Mouse (Mus musculus) lung, postnatal 25 days (tissue): ENCODE measurements at regions not wholly inside any gene's neighbourhood (a gene's known extent, or its start where the extent isn't known, plus 50 kb on each side); places are given as distances from the start of the nearest gene placed in this dataset.
"Not testable (repeated sequence)": the region's sequence is repeated elsewhere in the genome, so short reads cannot be mapped to it uniquely, and the experiment has no call there.

Experiments
- DNase-seq: peaks from one replicate; pipeline ENCODE4 v3.0.0; 2022; ENCODE audit warnings: low spot score

GRCm38 (mm10) chr9:9342456-9343185 is 103.7 kb upstream of the Arhgap42 start:
- no peak for DNase-seq

DNA sequence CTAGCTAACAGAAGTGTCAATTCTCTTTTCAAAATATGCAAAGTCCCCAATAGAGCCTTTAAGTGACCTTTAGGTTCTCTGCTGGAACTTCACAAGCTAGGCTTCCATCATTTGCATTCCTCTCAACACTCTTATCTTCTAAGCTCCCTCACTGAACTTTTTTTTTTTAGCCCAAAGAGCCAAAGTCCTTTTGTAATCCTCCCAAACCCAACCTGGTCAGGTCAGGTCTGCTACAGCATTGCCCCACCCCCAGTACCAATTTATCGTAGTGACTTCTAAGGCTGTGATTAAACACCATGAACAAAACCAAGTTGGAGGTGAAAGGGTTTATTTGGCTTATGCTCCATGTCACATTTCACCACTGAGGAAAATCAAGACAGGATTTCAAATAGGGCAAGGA is 79.7 kb upstream of the Arhgap42 start:
- DNase-seq: no peak

- no peak for DNase-seq
Measured at GRCm38 (mm10) chr9:9316021-9316420, 77.1 kb upstream of the Arhgap42 start.

- DNase-seq: no peak
Measured at GRCm38 (mm10) chr9:9312274-9312673, 73.4 kb upstream of the Arhgap42 start.

DNA sequence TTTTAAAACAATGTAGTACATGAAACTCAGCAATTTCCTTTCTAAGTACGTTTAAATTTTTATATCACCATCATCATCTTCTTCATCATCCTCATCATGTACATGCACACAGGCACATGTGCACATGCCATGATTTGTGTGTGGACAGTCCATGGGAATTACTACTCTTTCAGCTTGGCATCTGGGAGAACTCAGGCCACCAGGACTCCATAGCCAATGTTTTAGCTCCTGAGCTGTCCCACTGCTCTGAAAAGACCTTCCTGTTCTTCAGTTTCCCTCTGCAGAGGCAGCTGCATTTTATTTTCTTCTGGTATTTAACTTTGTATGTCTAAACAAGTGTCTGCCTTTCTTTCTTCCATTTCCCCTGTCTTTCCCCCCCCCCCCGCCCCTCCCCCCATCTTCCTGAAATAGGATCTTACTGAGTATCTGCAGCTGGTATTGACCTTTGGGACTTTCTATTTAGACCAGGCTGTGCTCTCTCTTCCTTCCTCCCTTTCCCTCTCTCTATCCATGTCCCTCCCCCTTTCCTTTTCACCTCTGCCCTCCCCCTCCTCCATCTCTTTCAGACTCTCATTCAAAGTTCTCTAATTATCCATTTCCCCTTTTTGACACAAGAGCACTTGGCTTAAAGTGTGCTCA is 72.8 kb upstream of the Arhgap42 start:
- DNase-seq: no peak

DNA sequence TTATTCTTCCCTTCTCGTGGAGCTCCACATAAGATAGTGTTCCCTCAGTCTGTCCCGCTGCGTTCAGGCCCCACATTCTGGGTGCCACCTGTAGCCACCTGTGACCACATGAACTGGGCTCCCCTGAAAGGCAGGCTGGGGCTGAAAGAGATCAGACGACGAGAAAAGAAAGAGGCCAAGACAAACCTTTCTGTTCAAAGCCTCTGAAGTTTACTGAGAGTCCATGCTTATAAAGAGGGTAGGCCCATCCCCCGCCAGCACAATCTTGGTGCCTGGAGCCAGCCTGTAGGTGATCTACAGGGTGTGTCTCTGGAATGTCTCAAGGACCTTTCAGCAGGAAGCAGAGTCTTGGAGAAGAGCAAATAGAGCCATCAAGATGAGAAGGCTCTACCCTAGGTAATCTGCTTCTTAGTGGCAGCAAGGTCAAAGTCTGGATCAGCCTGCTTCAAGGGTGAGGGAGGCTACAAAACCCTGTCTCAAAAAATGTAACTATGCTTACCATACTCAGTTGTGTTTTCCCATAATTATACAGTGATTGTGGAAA is 72.2 kb upstream of the Arhgap42 start:
- not testable (repeated sequence) for DNase-seq

DNA sequence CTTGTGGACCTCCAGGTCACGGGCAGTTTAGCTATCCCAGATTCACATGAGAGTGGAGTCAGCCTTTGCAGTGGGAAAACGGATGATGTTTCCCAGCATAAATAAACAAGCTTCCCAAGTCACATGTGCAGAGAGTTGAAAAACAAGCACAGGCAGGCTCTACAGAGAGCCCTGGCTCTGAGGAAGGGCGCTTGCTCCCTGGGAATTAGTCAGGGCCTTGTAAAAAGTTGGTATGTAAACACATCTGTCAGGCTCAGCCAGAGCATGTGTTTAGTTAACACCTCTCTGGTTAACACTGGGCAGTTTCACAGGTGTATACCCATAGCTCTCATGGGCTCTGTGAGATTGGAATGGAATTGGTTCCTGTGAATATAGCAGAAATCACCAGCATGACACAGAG is 51.9 kb upstream of the Arhgap42 start:
- no peak for DNase-seq

- DNase-seq: no peak
Measured at GRCm38 (mm10) chr9:9289570-9289969, 50.7 kb upstream of the Arhgap42 start.
